Mouse (Mus musculus) stomach, postnatal 0 days (tissue): ENCODE measurements around the gene Chit1. TPM values are rescaled to one million over a fixed set of nuclear protein-coding genes. Genes with fewer than 3 reads are reported as not detected.

ENCODE experiments used
- ATAC-seq: fragments of 200-750 bp; cut with Nextera tagmentation; 2 replicates; pipeline ENCODE4 v1.8.0; 2017; ENCODE audit not compliant: low FRiP score, low TSS enrichment
- DNase-seq: peaks from one replicate; pipeline ENCODE4 v3.0.0-alpha.2; 2016; ENCODE audit warnings: low spot score
- H3K27ac ChIP-seq: fragments of 300-500 bp; sonication (generic); replicated peaks from 2 replicates; pipeline ENCODE4 v1.5.1; 2014; ENCODE audit warnings: mild to moderate bottlenecking, control low read depth
- H3K27me3 ChIP-seq: fragments of 300-500 bp; sonication (generic); 2 replicates; pipeline ENCODE4 v1.6.1; 2014; ENCODE audit warnings: low read length; ENCODE audit not compliant: control insufficient read depth, insufficient read depth
- H3K36me3 ChIP-seq: fragments of 300-500 bp; sonication (generic); 2 replicates; pipeline ENCODE4 v1.6.1; 2014; ENCODE audit warnings: low read length, mixed read lengths; ENCODE audit not compliant: control insufficient read depth, insufficient read depth
- H3K4me1 ChIP-seq: fragments of 300-500 bp; sonication (generic); replicated peaks from 2 replicates; pipeline ENCODE4 v1.6.1; 2014; ENCODE audit warnings: antibody characterized with exemption; ENCODE audit not compliant: control insufficient read depth, insufficient read depth
- H3K4me2 ChIP-seq: fragments of 300-500 bp; sonication (generic); replicated peaks from 2 replicates; pipeline ENCODE4 v1.6.1; 2014; ENCODE audit warnings: low read depth, mild to moderate bottlenecking, control low read depth, moderate library complexity
- H3K4me3 ChIP-seq: fragments of 300-500 bp; sonication (generic); 2 replicates; pipeline ENCODE4 v1.5.1; 2014; ENCODE audit warnings: low read depth, low read length, control low read depth
- H3K9ac ChIP-seq: fragments of 300-500 bp; sonication (generic); 2 replicates; pipeline ENCODE4 v1.6.1; 2014; ENCODE audit warnings: mild to moderate bottlenecking, low read length, control low read depth, mixed read lengths
- H3K9me3 ChIP-seq: fragments of 300-500 bp; sonication (generic); 2 replicates; pipeline ENCODE4 v1.6.1; 2016; ENCODE audit warnings: low read length; ENCODE audit not compliant: control insufficient read depth
- CTCF ChIP-seq: IDR thresholded peaks from 2 replicates; pipeline ENCODE4 v1.5.1; 2016; ENCODE audit warnings: antibody characterized with exemption, low read depth, mild to moderate bottlenecking, moderate library complexity
- EP300 ChIP-seq: optimal IDR thresholded peaks from 2 replicates; pipeline ENCODE3; 2016; ENCODE audit warnings: antibody characterized with exemption
- WGBS: fragments of 180-500 bp; shearing (Covaris S2); extraction: QIAGEN DNeasy Blood & Tissue Kit; methylation state at CpG from one replicate; pipeline ENCODE4 v1.1.7; 2014; 5-methylcytosine and 5-hydroxymethylcytosine counted together
- polyA plus RNA-seq: library from polyadenylated mRNA; unstranded; fragments of >200 nt; fragmentation: Nextera tagmentation; extraction: Ambion mirVana; gene quantifications from 2 replicates; pipeline ENCODE4 v1.2.1, GENCODE M21; 2015

The Chit1 gene
- 38.5 and 45.1 TPM in 2 replicates for polyA plus RNA-seq

GRCm38 (mm10) chr1:134110979-134111378, at the start of gene Chit1:
Gene Chit1, plus strand, starts transcription at chr1:134111242.
- H3K4me1 ChIP-seq: no peaks in the 10 kb centered on the region
- H3K4me2 ChIP-seq: no peak within 1 kb of the TSS
- TF ChIP-seq EP300 (no peak), CTCF (peak; percentile 57)
- peak within 1 kb of the TSS; percentile 49; the same call in 1 of the 2 replicates for H3K27ac ChIP-seq
- H3K4me3 ChIP-seq: no peak within 1 kb of the TSS
- no peaks in the 10 kb centered on the region for H3K27me3 ChIP-seq
- ATAC-seq (peak; percentile 68), DNase-seq (peak; percentile 64)
- no peaks in the 10 kb centered on the region for H3K36me3 ChIP-seq
- H3K9ac ChIP-seq: no peak within 1 kb of the TSS
- WGBS: 60% methylated on average over 4 of the region's 4 CpGs
- no peaks in the 10 kb centered on the region for H3K9me3 ChIP-seq

DNA sequence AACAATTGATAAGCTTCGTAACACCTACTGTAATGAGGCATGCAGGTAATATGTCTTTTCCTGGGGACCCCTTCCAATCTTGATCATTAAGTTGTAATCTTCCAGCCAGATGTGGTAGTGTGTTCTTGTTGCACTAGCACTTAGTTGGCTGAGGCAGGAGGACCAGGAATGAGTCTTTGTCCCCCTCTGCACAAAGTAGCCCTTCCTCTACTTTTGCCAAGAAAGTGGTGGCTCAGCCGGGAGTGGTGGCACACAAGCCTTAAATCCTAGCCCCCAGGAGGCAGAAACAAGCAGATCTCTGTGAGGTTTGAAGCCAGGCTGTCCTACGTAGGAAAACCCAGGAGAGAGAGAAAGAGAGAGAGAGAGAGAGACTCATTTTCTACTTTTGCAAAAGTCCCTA, 49.1 kb upstream of the Chit1 start:
- H3K9me3 ChIP-seq: no peaks in the 10 kb centered on the region
- TF ChIP-seq CTCF (no peak), EP300 (no peak)
- peaks cover 36% of the 10 kb centered on the region for H3K4me1 ChIP-seq
- H3K27ac ChIP-seq: peak overlapping the region; percentile 99
- no peak overlapping the region for H3K9ac ChIP-seq
- DNase-seq (no peak), ATAC-seq (no peak)
- 57% methylated on average over 3 of the region's 3 CpGs for WGBS
- no peaks in the 10 kb centered on the region for H3K27me3 ChIP-seq
- H3K36me3 ChIP-seq: no peaks in the 10 kb centered on the region
- H3K4me3 ChIP-seq: no peak overlapping the region
- H3K4me2 ChIP-seq: 0 out of 2 replicates have a peak overlapping the region, but pooled peaks have one; percentile 65

GRCm38 (mm10) chr1:134062411-134063085, 48.5 kb upstream of the Chit1 start:
- WGBS: 11% methylated on average over 11 of the region's 11 CpGs
- H3K27ac ChIP-seq: peak overlapping the region; percentile 99
- peak overlapping the region; percentile 49 for H3K4me2 ChIP-seq
- TF ChIP-seq CTCF (no peak), EP300 (no peak)
- no peaks in the 10 kb centered on the region for H3K9me3 ChIP-seq
- H3K4me1 ChIP-seq: peaks cover 38% of the 10 kb centered on the region
- H3K9ac ChIP-seq: peak overlapping the region; percentile 58
- no peak overlapping the region for H3K4me3 ChIP-seq
- no peaks in the 10 kb centered on the region for H3K36me3 ChIP-seq
- no peaks in the 10 kb centered on the region for H3K27me3 ChIP-seq
- ATAC-seq: no peak
- DNase-seq: no peak

GRCm38 (mm10) chr1:134063086-134063772, 47.8 kb upstream of the Chit1 start:
- peak overlapping the region; percentile 58 for H3K9ac ChIP-seq
- H3K27ac ChIP-seq: peak overlapping the region; percentile 99
- no peaks in the 10 kb centered on the region for H3K36me3 ChIP-seq
- no peaks in the 10 kb centered on the region for H3K27me3 ChIP-seq
- WGBS: 2% methylated on average over 33 of the region's 33 CpGs
- peaks cover 40% of the 10 kb centered on the region for H3K4me1 ChIP-seq
- TF ChIP-seq EP300: no peak
- TF ChIP-seq CTCF: no peak
- DNase-seq (peak; percentile 74), ATAC-seq (no peak)
- 0 out of 2 replicates have a peak overlapping the region, but pooled peaks have one; percentile 6 for H3K4me3 ChIP-seq
- no peaks in the 10 kb centered on the region for H3K9me3 ChIP-seq
- peak overlapping the region; percentile 49 for H3K4me2 ChIP-seq

- peaks cover 40% of the 10 kb centered on the region for H3K4me1 ChIP-seq
- peak overlapping the region; percentile 99 for H3K27ac ChIP-seq
- TF ChIP-seq EP300 (no peak), CTCF (no peak)
- no peaks in the 10 kb centered on the region for H3K27me3 ChIP-seq
- peak overlapping the region; percentile 49 for H3K4me2 ChIP-seq
- no peaks in the 10 kb centered on the region for H3K36me3 ChIP-seq
- 14% methylated on average over 9 of the region's 9 CpGs for whole genome bisulfite sequencing
- no peaks in the 10 kb centered on the region for H3K9me3 ChIP-seq
- no peak overlapping the region for H3K4me3 ChIP-seq
- ATAC-seq (no peak), DNase-seq (no peak)
- H3K9ac ChIP-seq: peak overlapping the region; percentile 58
Measured at GRCm38 (mm10) chr1:134063773-134064125, 47.3 kb upstream of the Chit1 start.

DNA sequence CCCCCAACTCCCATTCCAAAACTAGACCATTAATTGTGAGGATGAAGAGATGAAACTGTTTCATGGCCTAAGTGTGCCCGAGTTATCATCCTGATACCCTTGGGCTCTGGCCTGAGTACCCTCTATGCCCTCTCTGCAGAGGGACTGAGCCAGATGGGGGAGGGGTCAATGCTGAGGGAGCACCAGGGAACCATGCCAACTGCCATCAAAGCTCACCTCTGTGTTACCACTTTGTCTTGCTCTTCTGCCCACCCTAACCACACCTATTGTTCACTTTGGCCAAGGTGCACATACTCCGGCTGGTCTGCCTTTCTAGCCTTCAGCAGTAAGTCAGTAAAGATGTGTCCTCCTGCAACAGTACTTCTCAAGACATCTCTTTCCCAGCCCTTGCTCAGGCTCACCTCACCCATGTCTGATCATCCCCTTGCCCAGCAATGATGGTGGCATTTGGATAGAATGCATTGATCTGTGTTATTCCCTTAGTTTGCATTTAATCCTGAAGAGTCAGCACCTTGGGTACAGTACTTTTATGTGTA, 46.7 kb upstream of the Chit1 start:
- H3K27ac ChIP-seq: peak overlapping the region; percentile 99
- ATAC-seq: no peak
- peaks cover 40% of the 10 kb centered on the region for H3K4me1 ChIP-seq
- 72% methylated on average over 2 of the region's 2 CpGs for WGBS
- no peak for DNase-seq
- no peak overlapping the region for H3K4me3 ChIP-seq
- no peak for TF ChIP-seq CTCF
- no peak for TF ChIP-seq EP300
- no peaks in the 10 kb centered on the region for H3K9me3 ChIP-seq
- H3K27me3 ChIP-seq: no peaks in the 10 kb centered on the region
- no peak overlapping the region for H3K4me2 ChIP-seq
- H3K36me3 ChIP-seq: no peaks in the 10 kb centered on the region
- H3K9ac ChIP-seq: no peak overlapping the region
